Comparison of ENCODE assay signal across 8 mouse cellular contexts in the genomic region with DNA sequence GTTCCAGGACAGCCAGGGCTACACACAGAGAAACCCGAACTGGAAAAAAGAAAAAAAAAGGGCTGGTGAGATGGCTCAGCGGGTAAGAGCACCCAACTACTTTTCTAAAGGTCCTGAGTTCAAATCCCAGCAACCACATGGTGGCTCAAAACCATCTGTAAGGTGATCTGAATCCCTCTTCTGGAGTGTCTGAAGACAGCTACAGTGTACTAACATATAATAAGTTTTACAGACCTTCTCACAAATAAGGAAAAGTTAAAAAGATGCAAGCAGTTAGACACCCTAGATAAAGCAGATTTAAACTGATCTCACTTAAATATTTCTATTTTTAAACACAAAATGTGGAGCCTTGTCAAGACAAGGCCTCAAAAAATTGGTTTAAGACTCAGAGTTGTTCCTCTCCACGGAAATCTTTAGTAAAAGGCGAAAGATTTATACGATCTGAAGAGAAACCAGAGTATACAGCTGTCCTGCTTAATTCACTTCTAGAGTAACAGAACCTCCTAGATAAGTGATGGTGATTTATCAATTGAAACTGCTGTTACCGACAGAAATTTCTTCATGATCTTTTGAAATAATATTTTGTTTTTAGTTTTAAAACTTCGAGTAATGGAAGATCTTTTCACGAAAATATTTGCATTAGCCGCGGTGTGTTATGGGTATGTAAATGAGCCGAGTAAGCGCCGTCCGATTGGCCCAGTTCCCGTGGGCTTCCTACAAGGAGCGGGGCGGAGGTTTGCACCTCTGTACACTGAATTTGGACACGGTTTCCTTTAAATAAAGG. TPM values are rescaled to one million over a fixed set of nuclear protein-coding genes. Genes with fewer than 3 reads are reported as not detected.
A peak's percentile ranks its signal among the peaks of the same experiment; 100 is the strongest.
DNase-seq lines count a peak whose midpoint lies in the region; ATAC-seq and TF ChIP-seq lines count a peak whose summit lies in the region.

No protein-coding gene starts in this region.

- peak; percentile 86 to 89 for DNase-seq in B cell, adult 2 months
- DNase-seq in brain, adult 2 months (ENCODE audit: low read depth, low spot score) = peak; percentile 95
- DNase-seq in heart, embryonic 10.5 days (ENCODE audit: low spot score) = peak; percentile 91
- DNase-seq in midbrain, postnatal 0 days (ENCODE audit: low spot score) = peak; percentile 96
- DNase-seq in spleen, postnatal 14 days (ENCODE audit: low spot score in 2 of 2) = peak; percentile 48 to 74

- 1% methylated on average over 18 of the region's 18 CpGs for WGBS in heart, embryonic 10.5 days
- under 1% methylated on average over 18 of the region's 18 CpGs for WGBS in kidney, embryonic 14.5 days
- WGBS in limb, embryonic 15.5 days = under 1% methylated on average over 18 of the region's 18 CpGs
- WGBS in midbrain, postnatal 0 days = 2% methylated on average over 18 of the region's 18 CpGs

- no peak overlapping the region; the same call in 1 of the 2 replicates for H3K9ac ChIP-seq in kidney, embryonic 14.5 days (ENCODE audit: low read depth, low read length)
- no peak overlapping the region for H3K9ac ChIP-seq in limb, embryonic 15.5 days
- H3K9ac ChIP-seq in midbrain, postnatal 0 days (replicated peaks; ENCODE audit: low read length, poor library complexity, severe bottlenecking) = peak overlapping the region; percentile 64

- H3K4me3 ChIP-seq in embryonic fibroblast, embryonic 13.5 days (ENCODE audit: insufficient read depth, low read length) = peak overlapping the region; percentile 44; the same call in 1 of the 2 replicates
- H3K4me3 ChIP-seq in heart, embryonic 10.5 days = peak overlapping the region; percentile 55
- H3K4me3 ChIP-seq in kidney, embryonic 14.5 days (ENCODE audit: low read length) = peak overlapping the region; percentile 32
- H3K4me3 ChIP-seq in limb, embryonic 15.5 days = peak overlapping the region; percentile 38
- H3K4me3 ChIP-seq in midbrain, postnatal 0 days (ENCODE audit: low read depth, low read length) = peak overlapping the region; percentile 35

- TF ChIP-seq CTCF in embryonic fibroblast, embryonic 13.5 days (IDR thresholded peaks at IDR 0.05; ENCODE audit: borderline replicate concordance, insufficient read depth, low read length) = no peak
- TF ChIP-seq CTCF in midbrain, postnatal 0 days (IDR thresholded peaks at IDR 0.05) = no peak

- ATAC-seq in kidney, embryonic 14.5 days (ENCODE audit: low FRiP score, low TSS enrichment) = peak; percentile 85
- peak; percentile 83 for ATAC-seq in limb, embryonic 15.5 days (ENCODE audit: insufficient number of reproducible peaks, low FRiP score, low TSS enrichment, low read depth)
- ATAC-seq in midbrain, postnatal 0 days (ENCODE audit: low FRiP score) = peak; percentile 90

- TF ChIP-seq POLR2A in embryonic fibroblast, embryonic 13.5 days (IDR thresholded peaks at IDR 0.05; ENCODE audit: low read depth, low read length) = peak; percentile 85

- H3K9me3 ChIP-seq in heart, embryonic 10.5 days = no peaks in the 10 kb centered on the region
- H3K9me3 ChIP-seq in kidney, embryonic 14.5 days (ENCODE audit: control insufficient read depth, low read length) = no peaks in the 10 kb centered on the region
- no peaks in the 10 kb centered on the region for H3K9me3 ChIP-seq in limb, embryonic 15.5 days
- no peaks in the 10 kb centered on the region for H3K9me3 ChIP-seq in midbrain, postnatal 0 days (ENCODE audit: low read length)

- H3K27me3 ChIP-seq in heart, embryonic 10.5 days (ENCODE audit: insufficient read depth, poor library complexity, severe bottlenecking) = no peaks in the 10 kb centered on the region
- H3K27me3 ChIP-seq in kidney, embryonic 14.5 days (ENCODE audit: control insufficient read depth, insufficient read depth, low read length) = no peaks in the 10 kb centered on the region
- no peaks in the 10 kb centered on the region for H3K27me3 ChIP-seq in limb, embryonic 15.5 days
- no peaks in the 10 kb centered on the region for H3K27me3 ChIP-seq in midbrain, postnatal 0 days (ENCODE audit: insufficient read depth, low read length)

- no peaks in the 10 kb centered on the region for H3K36me3 ChIP-seq in heart, embryonic 10.5 days
- H3K36me3 ChIP-seq in kidney, embryonic 14.5 days (ENCODE audit: control insufficient read depth, insufficient read depth, low read length) = no peaks in the 10 kb centered on the region
- H3K36me3 ChIP-seq in limb, embryonic 15.5 days = no peaks in the 10 kb centered on the region
- H3K36me3 ChIP-seq in midbrain, postnatal 0 days (ENCODE audit: insufficient read depth, low read length) = no peaks in the 10 kb centered on the region

- H3K4me2 ChIP-seq in kidney, embryonic 14.5 days (replicated peaks; ENCODE audit: low read depth, low read length) = peak overlapping the region; percentile 46
- H3K4me2 ChIP-seq in limb, embryonic 15.5 days = peak overlapping the region; percentile 45
- H3K4me2 ChIP-seq in midbrain, postnatal 0 days (ENCODE audit: low read depth, low read length, poor library complexity, severe bottlenecking) = peak overlapping the region; percentile 54

- peaks cover 5% of the 10 kb centered on the region for H3K4me1 ChIP-seq in embryonic fibroblast, embryonic 13.5 days (ENCODE audit: control insufficient read depth, insufficient read depth, low read length)
- 0 out of 2 replicates have a peak, but pooled peaks cover 7% of the 10 kb centered on the region for H3K4me1 ChIP-seq in heart, embryonic 10.5 days
- no peaks in the 10 kb centered on the region for H3K4me1 ChIP-seq in kidney, embryonic 14.5 days (ENCODE audit: control insufficient read depth, insufficient read depth, low read length)
- peaks cover 6% of the 10 kb centered on the region for H3K4me1 ChIP-seq in limb, embryonic 15.5 days
- H3K4me1 ChIP-seq in midbrain, postnatal 0 days (ENCODE audit: insufficient read depth, low read length) = no peaks in the 10 kb centered on the region

- peak overlapping the region; percentile 60 for H3K27ac ChIP-seq in embryonic fibroblast, embryonic 13.5 days (ENCODE audit: insufficient read depth, low read length)
- H3K27ac ChIP-seq in heart, embryonic 10.5 days = peak overlapping the region; percentile 88
- peak overlapping the region; percentile 30; the same call in 1 of the 2 replicates for H3K27ac ChIP-seq in kidney, embryonic 14.5 days (ENCODE audit: low read depth, low read length)
- peak overlapping the region; percentile 69 for H3K27ac ChIP-seq in limb, embryonic 15.5 days
- peak overlapping the region; percentile 88 for H3K27ac ChIP-seq in midbrain, postnatal 0 days (ENCODE audit: low read depth, low read length)

RNA-seq across cellular contexts. Expression of a gene that starts 6.4 kb away (rescaled TPM):
- 1.5 and 2.7 TPM in 2 replicates for polyA plus RNA-seq in embryonic fibroblast, embryonic 13.5 days (2011; ENCODE audit: insufficient read length, low read depth, missing spikeins)
- polyA plus RNA-seq in heart, embryonic 10.5 days (2016; fragmentation: Nextera tagmentation; extraction: Ambion mirVana) = 4.8 and 5.8 TPM in 2 replicates
- 4.7 and 7.9 TPM in 2 replicates for polyA plus RNA-seq in kidney, embryonic 14.5 days (2014; fragmentation: Nextera tagmentation; extraction: Ambion mirVana)
- polyA plus RNA-seq in limb, embryonic 15.5 days (2015; fragmentation: Nextera tagmentation; extraction: Ambion mirVana) = 6.8 and 7.4 TPM in 2 replicates
- total RNA-seq in midbrain, postnatal 0 days (2014; rRNA removed) = 7.5 and 8.0 TPM in 2 replicates
- polyA plus RNA-seq in midbrain, postnatal 0 days (2015; fragmentation: Nextera tagmentation; extraction: Ambion mirVana) = 7.0 and 7.7 TPM in 2 replicates

Comparison
In these comparisons a context has a peak if more than half of its experiments do, and no peak if none do; other contexts are left out.
1. Peak in every context shown above with its lines: DNase-seq, ATAC-seq, H3K4me3 ChIP-seq and H3K27ac ChIP-seq.
2. H3K27ac ChIP-seq: peak in every context shown above with its lines; median percentile 88 in heart, embryonic 10.5 days; 88 in midbrain, postnatal 0 days; 69 in limb, embryonic 15.5 days; 60 in embryonic fibroblast, embryonic 13.5 days; 30 in kidney, embryonic 14.5 days.